Mouse (Mus musculus) A20 (cell line): ENCODE measurements at regions not wholly inside any gene's neighbourhood (a gene's known extent, or its start where the extent isn't known, plus 50 kb on each side); places are given as distances from the start of the nearest gene placed in this dataset.

Source experiments
- DNase-seq: peaks from one replicate; pipeline ENCODE4 v3.0.0-alpha.2; 2011; ENCODE audit warnings: low read depth, low spot score

GRCm38 (mm10) chr9:104496220-104496619 is 50.9 kb upstream of the Cpne4 start:
- DNase-seq = peak; percentile 22

- DNase-seq = peak; percentile 77
Measured at GRCm38 (mm10) chr9:104490696-104491095, 56.4 kb upstream of the Cpne4 start.

- no peak for DNase-seq
Measured at GRCm38 (mm10) chr9:104489383-104489782, 57.7 kb upstream of the Cpne4 start.

GRCm38 (mm10) chr9:104482440-104482839 is 64.6 kb upstream of the Cpne4 start:
- DNase-seq = peak; percentile 79

GRCm38 (mm10) chr9:104480683-104481082 is 66.4 kb upstream of the Cpne4 start:
- DNase-seq = peak; percentile 59

- DNase-seq = no peak
Measured at GRCm38 (mm10) chr9:104474831-104475230, 72.3 kb upstream of the Cpne4 start.

- no peak for DNase-seq
Measured at GRCm38 (mm10) chr9:104467238-104467637, 79.8 kb upstream of the Cpne4 start.

GRCm38 (mm10) chr9:104463701-104464100 is 83.4 kb upstream of the Cpne4 start:
- DNase-seq = no peak

GRCm38 (mm10) chr9:104460133-104460532 is 87.0 kb upstream of the Cpne4 start:
- DNase-seq = no peak

- no peak for DNase-seq
Measured at GRCm38 (mm10) chr9:104457635-104458034, 89.5 kb upstream of the Cpne4 start.

GRCm38 (mm10) chr9:104448577-104449165 is 98.4 kb upstream of the Cpne4 start:
- no peak for DNase-seq

- DNase-seq = no peak
Measured at GRCm38 (mm10) chr9:104444906-104445305, 102.2 kb upstream of the Cpne4 start.

- no peak for DNase-seq
Measured at GRCm38 (mm10) chr9:104443236-104443635, 103.8 kb upstream of the Cpne4 start.

- DNase-seq = no peak
Measured at GRCm38 (mm10) chr9:104413021-104413420, 75.5 kb upstream of the Acpp start.

- peak; percentile 88 for DNase-seq
Measured at GRCm38 (mm10) chr9:104410211-104410610, 72.7 kb upstream of the Acpp start.

GRCm38 (mm10) chr9:104409381-104409780 is 71.8 kb upstream of the Acpp start:
- peak; percentile 79 for DNase-seq

- DNase-seq = peak; percentile 91
Measured at GRCm38 (mm10) chr9:104408571-104409294, 71.2 kb upstream of the Acpp start.

GRCm38 (mm10) chr9:104407559-104408376 is 70.2 kb upstream of the Acpp start:
- DNase-seq = peak; percentile 82

- DNase-seq = peak; percentile 5
Measured at GRCm38 (mm10) chr9:104407011-104407410, 69.5 kb upstream of the Acpp start.

- DNase-seq = no peak
Measured at GRCm38 (mm10) chr9:104406491-104406890, 68.9 kb upstream of the Acpp start.

GRCm38 (mm10) chr9:104403863-104404262 is 66.3 kb upstream of the Acpp start:
- no peak for DNase-seq

- no peak for DNase-seq
Measured at GRCm38 (mm10) chr9:104401673-104402072, 64.1 kb upstream of the Acpp start.
